Mouse (Mus musculus) retina, adult 2 months (tissue): ENCODE results near the gene Doc2a.
"Not testable (repeated sequence)": the region's sequence is repeated elsewhere in the genome, so short reads cannot be mapped to it uniquely, and the experiment has no call there.

Experiments used
- DNase-seq: peaks from one replicate; pipeline ENCODE4 v3.0.0-alpha.2; 2012; ENCODE audit warnings: low read depth, low spot score

The Doc2a gene

GRCm38 (mm10) chr7:126868003-126868402 is 20.8 kb downstream of the Doc2a start:
- DNase-seq = no peak

- DNase-seq = no peak
Observed at GRCm38 (mm10) chr7:126869780-126870519, 22.7 kb downstream of the Doc2a start.

GRCm38 (mm10) chr7:126870520-126870891 is 23.3 kb downstream of the Doc2a start:
- DNase-seq = no peak

DNA sequence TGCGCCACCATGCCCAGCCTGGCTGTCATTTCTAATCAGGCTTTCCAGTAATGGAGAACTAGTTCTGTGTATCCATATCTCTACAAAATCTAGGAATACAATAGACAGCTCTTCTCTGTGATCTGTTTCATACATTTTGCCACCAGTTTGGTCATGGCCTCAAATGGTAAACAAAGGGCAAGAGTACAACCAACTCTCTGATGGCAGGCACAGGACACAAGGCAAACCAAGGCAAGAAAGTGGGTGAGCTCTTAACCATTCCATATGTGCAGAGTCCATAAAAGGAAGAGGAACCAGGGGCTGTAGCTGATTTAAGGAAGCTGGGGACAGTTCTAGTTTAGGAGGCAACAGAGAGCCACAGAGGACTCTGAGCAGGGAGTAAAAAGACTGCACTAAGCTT is 30.0 kb downstream of the Doc2a start:
- DNase-seq = no peak

DNA sequence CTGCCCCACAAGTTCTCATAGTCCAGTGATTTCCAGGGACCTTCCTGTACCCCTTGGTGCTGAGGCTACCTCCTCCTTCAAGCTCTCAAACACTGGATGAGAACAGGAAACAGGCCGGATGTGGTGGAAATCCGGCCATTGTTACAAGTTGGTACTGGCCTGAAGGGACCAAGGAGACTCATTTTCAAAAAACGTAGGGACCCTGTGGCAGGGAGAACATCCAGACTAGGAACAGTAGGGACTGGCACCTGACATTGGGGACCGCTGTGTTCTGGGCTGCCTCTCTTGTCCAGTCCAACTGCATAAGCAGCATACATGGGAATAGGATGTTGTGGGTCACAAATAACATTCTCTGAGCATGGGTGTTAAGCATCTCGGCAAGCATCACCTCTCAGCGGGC is 33.8 kb downstream of the Doc2a start:
- no peak for DNase-seq

- DNase-seq = no peak
Observed at GRCm38 (mm10) chr7:126883731-126884181, 36.5 kb downstream of the Doc2a start.

GRCm38 (mm10) chr7:126884286-126885164 is 37.3 kb downstream of the Doc2a start, which contains the start of gene Taok2:
Gene Taok2, minus strand, starts transcription at chr7:126884703.
- DNase-seq = peak; percentile 87

GRCm38 (mm10) chr7:126887281-126887680 is 40.1 kb downstream of the Doc2a start:
- DNase-seq = no peak

DNA sequence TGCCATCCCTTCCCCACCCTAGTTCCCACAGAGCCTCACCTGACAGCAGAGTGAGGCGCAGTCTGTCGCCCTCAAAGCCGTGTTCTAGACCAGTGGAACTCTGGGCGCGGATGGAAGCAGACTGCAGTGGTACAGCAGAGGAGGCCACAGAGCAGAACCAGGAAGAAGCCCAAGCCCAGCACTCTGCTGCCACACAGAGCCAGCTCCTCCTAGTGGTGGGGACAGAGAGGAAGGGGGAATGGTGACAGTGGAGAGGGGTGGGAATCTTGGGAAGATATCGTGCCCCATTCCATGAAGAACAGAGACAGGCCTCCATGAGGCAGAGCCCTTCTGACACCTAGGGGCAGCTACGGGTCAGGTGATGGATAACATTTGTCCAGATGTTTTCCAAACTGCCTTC is 41.6 kb downstream of the Doc2a start:
- DNase-seq = no peak

DNA sequence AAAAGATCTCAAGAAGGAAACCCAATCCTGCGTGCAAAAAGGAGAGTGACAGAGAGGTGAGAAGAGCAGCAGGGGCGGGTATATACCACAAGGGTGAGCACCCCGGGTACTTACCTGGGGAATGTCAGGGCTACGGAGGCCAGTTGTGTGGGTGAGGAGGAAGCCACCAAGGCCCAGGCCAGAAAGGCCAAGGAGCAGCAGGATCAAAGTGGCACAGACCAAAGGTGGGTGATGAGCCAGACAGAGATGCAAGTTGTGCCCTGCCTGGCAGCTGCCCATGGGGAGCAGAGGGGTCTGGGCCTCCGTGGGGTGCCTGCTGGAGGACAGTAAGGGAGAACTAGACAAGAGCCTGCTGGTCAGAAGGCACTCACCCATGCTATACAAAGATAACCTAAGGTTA is 49.7 kb downstream of the Doc2a start:
- no peak for DNase-seq

GRCm38 (mm10) chr7:126897390-126898101 is 50.3 kb downstream of the Doc2a start:
- no peak for DNase-seq

DNA sequence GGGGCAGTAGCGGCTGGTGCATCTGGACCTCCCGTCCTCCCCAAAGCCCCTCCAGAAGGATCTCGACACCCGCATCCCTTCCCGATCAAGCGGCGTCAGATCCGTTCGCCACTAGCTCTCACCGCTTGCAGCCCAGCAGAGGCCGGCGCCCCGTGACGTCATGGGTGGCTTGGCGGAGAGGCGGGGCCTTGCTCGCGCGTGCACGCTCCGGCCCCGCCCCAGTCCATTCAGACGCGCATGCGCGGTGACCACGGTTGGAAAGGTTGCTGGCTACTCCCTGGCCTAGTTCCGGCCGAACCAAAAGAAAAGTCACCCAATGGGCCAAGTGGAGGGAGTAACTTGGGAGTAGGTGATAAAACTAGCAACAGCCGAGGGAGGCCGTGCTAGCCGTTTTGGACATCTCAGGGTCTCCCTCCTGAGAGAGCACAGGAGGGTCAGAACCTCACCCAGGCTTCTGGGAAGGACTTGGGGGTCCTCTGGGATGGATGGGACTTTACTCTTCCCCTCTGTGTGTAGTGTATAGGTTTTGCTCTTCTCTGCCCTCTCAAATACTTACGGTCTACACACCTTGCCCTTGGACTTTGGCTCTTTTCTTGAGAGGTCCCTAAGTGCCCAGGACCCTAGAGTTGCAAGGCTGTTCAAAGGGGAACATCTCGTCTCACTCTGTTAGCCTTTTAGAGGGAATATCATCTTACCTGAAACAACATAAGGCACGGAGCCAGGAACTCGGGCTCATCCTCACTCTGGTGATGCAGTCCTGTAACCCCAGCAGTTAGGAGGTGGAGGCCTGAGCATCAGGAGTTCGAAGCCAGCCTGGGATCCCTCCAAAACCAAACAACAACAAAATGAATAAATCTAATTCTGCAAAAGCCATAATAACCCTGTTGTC is 51.1 kb downstream of the Doc2a start:
- DNase-seq = peak; percentile 88

DNA sequence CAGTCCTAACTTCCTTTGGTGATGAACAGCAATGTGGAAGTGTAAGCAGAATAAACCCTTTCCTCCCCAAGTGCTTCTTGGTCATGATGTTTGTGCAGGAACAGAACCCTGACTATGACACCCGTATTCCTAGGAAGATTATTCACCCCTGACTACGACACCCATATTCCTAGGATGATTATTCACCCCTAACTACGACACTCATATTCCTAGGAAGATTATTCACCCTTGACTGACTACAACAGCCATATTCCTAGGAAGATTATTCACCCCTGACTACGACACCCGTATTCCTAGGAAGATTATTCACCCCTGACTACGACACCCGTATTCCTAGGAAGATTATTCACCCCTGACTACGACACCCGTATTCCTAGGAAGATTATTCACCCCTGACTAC is 52.6 kb downstream of the Doc2a start:
- not testable (repeated sequence) for DNase-seq
